Mouse (Mus musculus) CH12.LX (cell line): ENCODE data around the gene Fam76b.

Experiments
- HCFC1 ChIP-seq: IDR thresholded peaks from 2 replicates; pipeline ENCODE4 v1.6.1; 2012; ENCODE audit warnings: low read depth, mild to moderate bottlenecking, inconsistent platforms, low read length, improper control_type of control experiment
- SMC3 ChIP-seq: IDR thresholded peaks from 2 replicates; pipeline ENCODE4 v1.6.1; 2011; ENCODE audit warnings: low read depth, low read length, improper control_type of control experiment
- USF1 ChIP-seq: IDR thresholded peaks from 2 replicates; pipeline ENCODE4 v1.6.1; 2014; ENCODE audit warnings: low read depth, mild to moderate bottlenecking, inconsistent platforms, low read length, improper control_type of control experiment

- no peak for TF ChIP-seq USF1
- TF ChIP-seq SMC3: no peak
- TF ChIP-seq HCFC1: no peak
Measured at GRCm38 (mm10) chr9:13809937-13810336, 17.6 kb upstream of the Fam76b start.
